Mouse (Mus musculus): ENCODE results near the gene Bach1. TPM values are rescaled to one million over a fixed set of nuclear protein-coding genes. Genes with fewer than 3 reads are reported as not detected.

The Bach1 gene
- polyA plus RNA-seq, 1 experiment from 2014 or later: 16.5 TPM

DNA sequence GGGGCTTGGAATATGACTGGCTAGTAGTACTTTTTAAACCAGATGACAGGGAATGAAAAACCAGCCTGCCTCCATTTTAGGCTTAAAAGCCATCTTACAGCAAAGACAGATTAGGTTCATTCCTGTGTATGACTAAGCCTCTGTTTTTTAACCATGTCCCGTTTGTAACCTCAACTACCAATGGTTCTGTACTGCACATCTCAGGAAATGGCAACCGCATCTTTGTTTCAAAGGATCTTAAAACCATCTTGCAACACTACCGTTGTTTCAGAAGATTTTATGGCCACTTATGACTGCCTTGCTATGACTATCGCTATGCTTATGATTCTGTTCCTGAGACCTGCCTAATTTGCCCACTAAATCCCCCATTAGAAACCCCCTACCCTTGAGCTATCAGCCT, 78.6 kb downstream of the Bach1 start:
- Histone ChIP-seq H3K9me3 (no peaks in the 10 kb centered on the region), H3K36me3 (no peaks in the 10 kb centered on the region), H3K4me1 (peaks cover 1% of the 10 kb centered on the region; the same call in 1 of the 2 replicates), H3K4me2 (no peak overlapping the region), H3K4me3 (no peak overlapping the region), H3K27ac (no peak overlapping the region), H3K9ac (no peak overlapping the region), H3K27me3 (no peaks in the 10 kb centered on the region)
- no peak for ATAC-seq (ENCODE audit: insufficient number of reproducible peaks, insufficient read depth, low FRiP score, low TSS enrichment, low read depth)
- 90% methylated on average over 4 of the region's 4 CpGs for WGBS

GRCm38 (mm10) chr16:87781637-87782036, 82.9 kb downstream of the Bach1 start:
- Histone ChIP-seq H3K4me1 (peaks cover 8% of the 10 kb centered on the region), H3K9ac (no peak overlapping the region), H3K4me3 (no peak overlapping the region), H3K27me3 (no peaks in the 10 kb centered on the region), H3K27ac (no peak overlapping the region), H3K4me2 (no peak overlapping the region), H3K36me3 (no peaks in the 10 kb centered on the region), H3K9me3 (no peaks in the 10 kb centered on the region)
- WGBS: 60% methylated on average over 7 of the region's 7 CpGs
- ATAC-seq (ENCODE audit: insufficient number of reproducible peaks, insufficient read depth, low FRiP score, low TSS enrichment, low read depth): no peak

Other genes starting within 250 kb of the Bach1 start
- gene Usp16, start 244.2 kb upstream of the Bach1 start, polyA plus RNA-seq (2015; fragmentation: Nextera tagmentation; extraction: Ambion mirVana): 55.4 and 57.1 TPM in 2 replicates
- gene Cct8, start 203.1 kb upstream of the Bach1 start, polyA plus RNA-seq (2015; fragmentation: Nextera tagmentation; extraction: Ambion mirVana): 439 and 470 TPM in 2 replicates
- 0.15 TPM in 1 of 2 replicates, not detected in the other for gene Map3k7cl, start 145.6 kb upstream of the Bach1 start, polyA plus RNA-seq (2015; fragmentation: Nextera tagmentation; extraction: Ambion mirVana)